Mouse (Mus musculus) midbrain, postnatal 0 days (tissue): ENCODE results near the gene Bhlha9. TPM values are rescaled to one million over a fixed set of nuclear protein-coding genes. Genes with fewer than 3 reads are reported as not detected.

Experiments used
- ATAC-seq: fragments of 200-750 bp; cut with Nextera tagmentation; 2 replicates; pipeline ENCODE4 v1.8.0; 2017; ENCODE audit warnings: moderate number of reproducible peaks, mild to moderate bottlenecking, moderate TSS enrichment, moderate library complexity; ENCODE audit not compliant: low FRiP score
- DNase-seq: peaks from one replicate; pipeline ENCODE4 v3.0.0-alpha.2; 2015; ENCODE audit warnings: low spot score
- H3K27ac ChIP-seq: fragments of 300-500 bp; sonication (generic); 2 replicates; pipeline ENCODE4 v1.5.1; 2014; ENCODE audit warnings: low read depth, mild to moderate bottlenecking, low read length, mixed read lengths
- H3K27me3 ChIP-seq: fragments of 300-500 bp; sonication (generic); 2 replicates; pipeline ENCODE4 v1.6.1; 2014; ENCODE audit warnings: low read length, control low read depth, mixed read lengths; ENCODE audit not compliant: insufficient read depth
- H3K36me3 ChIP-seq: fragments of 300-500 bp; sonication (generic); 2 replicates; pipeline ENCODE4 v1.6.1; 2014; ENCODE audit warnings: low read length, control low read depth, mixed read lengths; ENCODE audit not compliant: insufficient read depth
- H3K4me1 ChIP-seq: fragments of 300-500 bp; sonication (generic); 2 replicates; pipeline ENCODE4 v1.6.1; 2014; ENCODE audit warnings: mild to moderate bottlenecking, control low read depth, antibody characterized with exemption, low read length, mixed read lengths; ENCODE audit not compliant: insufficient read depth
- H3K4me2 ChIP-seq: fragments of 300-500 bp; sonication (generic); 2 replicates; pipeline ENCODE4 v1.6.1; 2014; ENCODE audit warnings: low read depth, mild to moderate bottlenecking, low read length, mixed read lengths; ENCODE audit not compliant: poor library complexity, severe bottlenecking
- H3K4me3 ChIP-seq: fragments of 300-500 bp; sonication (generic); 2 replicates; pipeline ENCODE4 v1.5.1; 2014; ENCODE audit warnings: low read depth, mild to moderate bottlenecking, low read length, moderate library complexity
- H3K9ac ChIP-seq: fragments of 300-500 bp; sonication (generic); replicated peaks from 2 replicates; pipeline ENCODE4 v1.6.1; 2014; ENCODE audit warnings: mild to moderate bottlenecking, low read length, moderate library complexity, mixed read lengths; ENCODE audit not compliant: poor library complexity, severe bottlenecking
- H3K9me3 ChIP-seq: fragments of 300-500 bp; sonication (generic); 2 replicates; pipeline ENCODE4 v1.6.1; 2016; ENCODE audit warnings: low read length, control low read depth
- CTCF ChIP-seq: IDR thresholded peaks from 2 replicates; pipeline ENCODE4 v1.5.1; 2016; ENCODE audit warnings: antibody characterized with exemption, mild to moderate bottlenecking
- WGBS: fragments of 180-500 bp; shearing (Covaris S2); extraction: QIAGEN DNeasy Blood & Tissue Kit; methylation state at CpG from one replicate; pipeline ENCODE4 v1.1.7; 2014; 5-methylcytosine and 5-hydroxymethylcytosine counted together
- polyA plus RNA-seq: library from polyadenylated mRNA; unstranded; fragments of >200 nt; fragmentation: Nextera tagmentation; extraction: Ambion mirVana; gene quantifications from 2 replicates; pipeline ENCODE4 v1.2.1, GENCODE M21; 2015
- total RNA-seq: library from RNA; depleted of rRNA; stranded (reverse); fragments of >200 nt; gene quantifications from 2 replicates; pipeline ENCODE4 v1.2.3, GENCODE M21; 2014

The Bhlha9 gene
- total and polyA plus RNA-seq, 2 experiments from 2014 or later: 1.9 to 4.9 TPM

DNA sequence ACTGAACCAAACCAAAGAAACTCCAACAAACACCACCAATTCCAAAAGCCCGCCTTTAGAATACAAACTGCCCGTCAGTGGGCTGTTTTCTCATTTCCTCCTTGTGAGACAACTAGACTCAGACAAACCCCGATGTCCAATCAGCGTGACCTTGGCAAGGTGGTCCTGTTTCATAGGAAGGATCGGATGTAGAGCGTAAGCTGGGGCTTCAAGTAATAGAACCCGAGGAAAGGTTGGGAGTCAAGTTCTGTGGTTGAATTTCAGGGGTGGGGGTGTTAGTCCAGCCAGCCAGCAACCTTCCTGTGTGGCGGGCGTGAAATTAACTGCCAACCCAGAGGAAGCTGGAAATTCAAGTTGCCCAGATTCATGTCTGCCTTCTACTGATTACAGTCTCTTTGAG, 27.2 kb upstream of the Bhlha9 start:
- ATAC-seq (no peak), DNase-seq (no peak)
- Histone ChIP-seq H3K4me2 (no peak overlapping the region), H3K27me3 (no peaks in the 10 kb centered on the region), H3K27ac (no peak overlapping the region), H3K4me3 (no peak overlapping the region), H3K4me1 (no peaks in the 10 kb centered on the region), H3K9me3 (no peaks in the 10 kb centered on the region), H3K36me3 (no peaks in the 10 kb centered on the region), H3K9ac (no peak overlapping the region)
- 69% methylated on average over 9 of the region's 9 CpGs for WGBS
- TF ChIP-seq CTCF: no peak

DNA sequence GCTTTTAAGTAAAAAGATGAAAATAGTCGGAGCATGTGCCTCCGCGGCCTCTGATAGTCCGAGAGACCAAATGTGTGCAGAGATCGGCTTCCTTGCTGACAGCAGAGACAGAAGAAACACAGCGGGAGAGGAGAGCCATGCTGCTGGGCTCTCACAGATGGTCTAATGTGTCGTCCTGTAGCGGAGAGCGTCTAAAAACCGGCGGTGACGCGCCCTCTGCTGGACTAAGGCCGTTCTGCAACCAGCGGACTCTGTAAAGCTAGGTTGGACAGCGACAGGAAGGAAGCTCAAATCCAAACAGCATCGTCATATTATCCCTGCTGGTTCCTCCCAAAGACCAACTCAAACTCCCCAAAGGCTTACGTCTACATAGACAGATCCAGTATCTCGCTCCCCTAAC, 26.3 kb upstream of the Bhlha9 start:
- TF ChIP-seq CTCF: peak; percentile 97
- ATAC-seq (peak; percentile 75), DNase-seq (peak; percentile 95)
- H3K9me3 ChIP-seq: no peaks in the 10 kb centered on the region
- H3K36me3 ChIP-seq: no peaks in the 10 kb centered on the region
- H3K4me1 ChIP-seq: no peaks in the 10 kb centered on the region
- H3K4me3 ChIP-seq: peak overlapping the region; percentile 27
- peak overlapping the region; percentile 54 for H3K4me2 ChIP-seq
- H3K27me3 ChIP-seq: no peaks in the 10 kb centered on the region
- 0 out of 2 replicates have a peak overlapping the region, but pooled peaks have one; percentile 36 for H3K9ac ChIP-seq
- 0 out of 2 replicates have a peak overlapping the region, but pooled peaks have one; percentile 38 for H3K27ac ChIP-seq
- WGBS: under 1% methylated on average over 19 of the region's 19 CpGs

DNA sequence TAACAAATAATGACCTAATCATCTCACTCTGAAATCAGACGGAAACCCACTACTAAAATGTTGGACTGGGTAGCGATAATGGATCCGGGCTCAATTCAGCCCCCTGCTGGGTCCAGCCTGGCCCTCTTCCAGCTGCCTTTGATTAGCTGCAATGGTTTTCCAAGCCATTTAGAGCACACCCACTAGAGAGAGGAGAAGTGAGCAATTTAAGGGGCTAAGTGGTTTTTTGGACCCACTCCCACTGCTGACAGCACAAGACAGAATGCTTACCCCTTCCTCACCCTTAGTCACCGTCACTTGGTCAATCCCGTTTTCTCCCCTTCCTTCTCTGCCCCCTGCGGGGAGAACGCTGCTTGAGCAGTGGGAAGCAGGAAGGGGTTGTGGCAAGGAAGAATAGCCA, 25.2 kb upstream of the Bhlha9 start:
- Histone ChIP-seq H3K27me3 (no peaks in the 10 kb centered on the region), H3K4me3 (no peak overlapping the region), H3K36me3 (no peaks in the 10 kb centered on the region), H3K4me2 (peak overlapping the region; percentile 31), H3K9me3 (no peaks in the 10 kb centered on the region), H3K27ac (no peak overlapping the region), H3K4me1 (no peaks in the 10 kb centered on the region), H3K9ac (no peak overlapping the region)
- DNase-seq (peak; percentile 79), ATAC-seq (no peak)
- WGBS: 4% methylated on average over 7 of the region's 7 CpGs
- TF ChIP-seq CTCF: no peak

DNA sequence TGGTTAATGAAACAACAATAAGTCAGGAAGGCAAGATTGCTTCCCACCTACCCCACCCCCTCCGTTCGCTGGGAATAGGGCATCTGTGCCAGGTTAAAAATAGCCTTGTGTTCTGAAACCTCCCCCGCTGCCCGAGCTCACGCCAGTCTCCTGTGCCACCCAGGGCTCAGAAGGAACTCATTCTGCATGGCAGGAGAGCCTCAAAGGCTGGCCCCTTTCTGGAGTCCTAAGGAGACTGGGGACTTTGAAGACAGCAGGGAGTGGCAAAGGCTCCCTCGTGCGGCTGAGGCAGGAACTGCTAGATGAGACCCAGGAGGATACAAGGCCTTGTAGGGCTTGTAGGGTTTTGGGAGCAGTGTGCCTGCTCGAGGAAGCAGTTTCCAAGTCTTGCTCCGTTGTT, 24.8 kb upstream of the Bhlha9 start:
- Histone ChIP-seq H3K9ac (no peak overlapping the region), H3K27me3 (no peaks in the 10 kb centered on the region), H3K4me3 (no peak overlapping the region), H3K27ac (no peak overlapping the region), H3K36me3 (no peaks in the 10 kb centered on the region), H3K9me3 (no peaks in the 10 kb centered on the region), H3K4me1 (no peaks in the 10 kb centered on the region), H3K4me2 (peak overlapping the region; percentile 31)
- peak; percentile 78 for TF ChIP-seq CTCF
- 7% methylated on average over 9 of the region's 9 CpGs for WGBS
- 0 out of 2 replicates have a peak, but pooled peaks have one; percentile 24 for ATAC-seq
- DNase-seq: peak; percentile 72

DNA sequence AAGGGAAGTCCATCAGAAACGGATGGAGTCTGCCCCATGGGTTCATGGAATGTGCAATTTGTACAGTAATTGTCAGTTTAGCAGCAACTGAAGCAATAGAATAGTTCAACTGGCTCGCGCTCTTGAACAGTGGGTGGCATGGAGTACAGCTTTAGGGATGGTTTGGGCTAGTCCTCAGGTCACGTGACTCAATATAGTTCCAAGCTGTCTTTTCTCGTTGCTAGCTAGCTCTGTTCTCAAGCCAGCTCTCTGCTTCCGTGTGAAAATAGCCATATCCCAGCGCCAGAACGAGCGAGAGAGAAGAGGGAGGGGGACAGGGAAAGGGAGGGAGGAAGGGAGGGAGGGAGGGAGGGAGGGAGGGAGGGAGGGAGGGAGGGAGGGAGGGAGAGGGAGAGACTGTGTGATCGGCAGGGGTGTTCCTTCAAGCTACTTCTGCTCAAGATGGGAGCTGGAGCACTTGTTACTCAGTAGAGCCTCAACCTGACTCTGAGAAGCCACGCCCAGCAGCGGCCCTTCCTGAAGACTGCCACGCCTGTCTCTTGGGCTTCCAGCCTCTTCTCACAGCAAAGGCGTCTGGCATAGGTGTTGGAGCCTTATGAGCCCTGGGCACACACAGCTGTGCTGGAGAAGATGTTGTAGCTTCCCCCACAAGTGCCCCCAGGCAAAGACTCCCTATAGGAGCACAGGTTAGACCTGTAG, 21.3 kb upstream of the Bhlha9 start:
- no peaks in the 10 kb centered on the region for H3K4me1 ChIP-seq
- no peaks in the 10 kb centered on the region for H3K27me3 ChIP-seq
- no peak for TF ChIP-seq CTCF
- 62% methylated on average over 10 of the region's 14 CpGs for WGBS
- H3K4me3 ChIP-seq: no peak overlapping the region
- H3K9ac ChIP-seq: no peak overlapping the region
- H3K36me3 ChIP-seq: no peaks in the 10 kb centered on the region
- ATAC-seq: no peak
- no peaks in the 10 kb centered on the region for H3K9me3 ChIP-seq
- DNase-seq: peak; percentile 45
- H3K4me2 ChIP-seq: no peak overlapping the region
- H3K27ac ChIP-seq: no peak overlapping the region

DNA sequence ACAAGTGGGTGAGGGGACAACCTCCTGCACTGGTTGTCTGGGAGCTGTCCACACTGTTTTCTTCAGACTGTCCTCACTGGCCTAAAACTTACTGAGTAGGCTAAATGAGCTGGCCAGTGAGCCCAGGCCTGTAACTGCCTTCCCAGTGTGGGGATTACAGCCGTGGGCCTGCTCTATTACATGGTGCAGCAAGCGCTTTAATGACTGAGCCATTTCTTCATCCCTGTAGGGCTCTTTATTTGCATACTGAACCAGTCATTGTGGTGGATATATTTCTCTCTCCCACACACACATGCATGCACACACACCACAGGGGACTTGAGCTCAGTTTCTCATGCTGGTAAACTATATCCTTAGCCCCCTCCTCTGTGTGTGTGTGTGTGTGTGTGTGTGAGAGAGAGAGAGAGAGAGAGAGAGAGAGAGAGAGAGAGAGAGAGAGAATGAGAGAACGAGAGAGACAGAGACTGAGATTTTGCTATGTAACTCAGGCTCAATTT, 19.4 kb upstream of the Bhlha9 start:
- Histone ChIP-seq H3K4me2 (no peak overlapping the region), H3K4me1 (no peaks in the 10 kb centered on the region), H3K27me3 (no peaks in the 10 kb centered on the region), H3K4me3 (no peak overlapping the region), H3K36me3 (no peaks in the 10 kb centered on the region), H3K9ac (no peak overlapping the region), H3K27ac (no peak overlapping the region), H3K9me3 (no peaks in the 10 kb centered on the region)
- WGBS: 38% methylated on average over 3 of the region's 3 CpGs
- ATAC-seq (no peak), DNase-seq (no peak)
- TF ChIP-seq CTCF: no peak
